Mouse (Mus musculus): ENCODE measurements around the gene Mta2.
A peak's percentile ranks its signal among the peaks of the same experiment; 100 is the strongest.

Gene Mta2

GRCm38 (mm10) chr19:8991871-8992735 lies 50.4 kb downstream of the Mta2 start:
- no peak for DNase-seq (ENCODE audit: low read depth, low spot score)

GRCm38 (mm10) chr19:8992769-8993624 lies 51.3 kb downstream of the Mta2 start:
- peak; percentile 80 for DNase-seq (ENCODE audit: low read depth, low spot score)

GRCm38 (mm10) chr19:8993625-8993912 lies 51.9 kb downstream of the Mta2 start:
- no peak for DNase-seq (ENCODE audit: low read depth, low spot score)

- no peak for DNase-seq (ENCODE audit: low read depth, low spot score)
Measured at GRCm38 (mm10) chr19:8994813-8995607, 53.3 kb downstream of the Mta2 start.

- peak; percentile 62 for DNase-seq (ENCODE audit: low read depth, low spot score)
Measured at GRCm38 (mm10) chr19:8996601-8997000, 54.9 kb downstream of the Mta2 start.

GRCm38 (mm10) chr19:8997546-8997945 lies 55.9 kb downstream of the Mta2 start:
- peak; percentile 93 for DNase-seq (ENCODE audit: low read depth, low spot score)

- no peak for DNase-seq (ENCODE audit: low read depth, low spot score)
Measured at GRCm38 (mm10) chr19:8998546-8998945, 56.9 kb downstream of the Mta2 start.

GRCm38 (mm10) chr19:8999223-8999622 lies 57.5 kb downstream of the Mta2 start:
- DNase-seq (ENCODE audit: low read depth, low spot score): no peak

Data from brain, adult 2 months (tissue).